In genomic region chr5:53087452-53087851, GRCm38 (mm10) we compare ENCODE assay signal across 39 mouse cellular contexts. TPM values are rescaled to one million over a fixed set of nuclear protein-coding genes. Genes with fewer than 3 reads are reported as not detected.
"Had no signal": no experiment of that assay in that cellular context is flagged by ENCODE, and none has a peak within 500 bp of the region (broad histone marks: within the 10 kb centered on the region; RNA-seq: fewer than 3 reads in every experiment).

No protein-coding gene starts in this region.

- H3K9ac ChIP-seq: heart, embryonic 12.5 days; heart, embryonic 13.5 days; heart, embryonic 15.5 days; hindbrain, embryonic 12.5 days; hindbrain, embryonic 13.5 days; hindbrain, embryonic 14.5 days; hindbrain, embryonic 15.5 days; intestine, embryonic 15.5 days had no signal

- ATAC-seq: hindbrain, postnatal 0 days; inflammation-experienced regulatory T-cells, adult 6 months; intestine, embryonic 15.5 days; intestine, embryonic 16.5 days; intestine, postnatal 0 days had no signal

- H3K4me3 ChIP-seq: heart, embryonic 10.5 days; heart, embryonic 12.5 days; heart, embryonic 13.5 days; heart, embryonic 15.5 days; hindbrain, embryonic 10.5 days; hindbrain, embryonic 12.5 days; hindbrain, embryonic 13.5 days; hindbrain, embryonic 15.5 days; intestine, embryonic 15.5 days; layer of hippocampus, adult 2 months; left cerebral cortex, adult 2 months had no signal

- H3K27ac ChIP-seq: heart, embryonic 10.5 days; heart, embryonic 13.5 days; heart, embryonic 15.5 days; hindbrain, embryonic 10.5 days; hindbrain, embryonic 12.5 days; hindbrain, embryonic 13.5 days; hindbrain, embryonic 14.5 days; hindbrain, embryonic 15.5 days; hindbrain, postnatal 0 days; intestine, embryonic 15.5 days; kidney, postnatal 0 days; layer of hippocampus, adult 2 months; left cerebral cortex, adult 2 months had no signal

- H3K27me3 ChIP-seq: heart, embryonic 12.5 days; heart, embryonic 13.5 days; heart, embryonic 15.5 days; hindbrain, embryonic 12.5 days; hindbrain, embryonic 13.5 days; hindbrain, embryonic 15.5 days; intestine, embryonic 15.5 days had no signal

- H3K9me3 ChIP-seq: heart, embryonic 10.5 days; heart, embryonic 12.5 days; heart, embryonic 13.5 days; heart, embryonic 15.5 days; hindbrain, embryonic 10.5 days; hindbrain, embryonic 12.5 days; hindbrain, embryonic 13.5 days; hindbrain, embryonic 15.5 days; intestine, embryonic 15.5 days had no signal

- DNase-seq: heart, postnatal 10 days; heart, postnatal 14 days; heart, postnatal 36 days; heart, postnatal 4 days; kidney, adult 11 months; kidney, adult 18-20 months; kidney, adult 2 months; kidney, adult 8-10 months; kidney, adult 9 months; kidney, postnatal 10 days; kidney, postnatal 14 days; kidney, postnatal 25 days; kidney, postnatal 4 days; layer of hippocampus, adult 9-11 months; layer of hippocampus, postnatal 36 days had no signal

- H3K4me2 ChIP-seq: heart, embryonic 11.5 days; heart, embryonic 12.5 days; heart, embryonic 13.5 days; heart, embryonic 15.5 days; hindbrain, embryonic 12.5 days; hindbrain, embryonic 13.5 days; hindbrain, embryonic 14.5 days; hindbrain, embryonic 15.5 days; intestine, embryonic 15.5 days had no signal

- H3K4me1 ChIP-seq: heart, embryonic 10.5 days; heart, embryonic 12.5 days; heart, embryonic 13.5 days; heart, embryonic 15.5 days; hindbrain, embryonic 10.5 days; hindbrain, embryonic 12.5 days; hindbrain, embryonic 13.5 days; hindbrain, embryonic 15.5 days; intestine, embryonic 15.5 days had no signal

- H3K36me3 ChIP-seq: heart, embryonic 10.5 days; heart, embryonic 12.5 days; heart, embryonic 13.5 days; heart, embryonic 15.5 days; hindbrain, embryonic 10.5 days; hindbrain, embryonic 12.5 days; hindbrain, embryonic 13.5 days; hindbrain, embryonic 15.5 days; intestine, embryonic 15.5 days had no signal

RNA-seq across cellular contexts. Expression of gene Slc34a2, which starts 49.6 kb away (rescaled TPM):
- total RNA-seq: heart, postnatal 10 days; hematopoietic stem cell, adult 5-6 weeks; layer of hippocampus, adult 18-20 months; layer of hippocampus, adult 2 months; layer of hippocampus, adult 8-10 months; layer of hippocampus, postnatal 25 days; layer of hippocampus, postnatal 36 days; left cerebral cortex, adult 2 months had no signal
- polyA plus RNA-seq: heart, embryonic 10.5 days; heart, embryonic 11.5 days; heart, embryonic 12.5 days; heart, embryonic 13.5 days; heart, embryonic 14.5 days; hindbrain, embryonic 10.5 days; hindbrain, embryonic 11.5 days; hindbrain, embryonic 13.5 days; inflammation-experienced regulatory T-cells, adult 6 months had no signal
